Mouse (Mus musculus): ENCODE data around the gene Il6st. TPM values are rescaled to one million over a fixed set of nuclear protein-coding genes. Genes with fewer than 3 reads are reported as not detected.

Il6st gene
- total RNA-seq, 2 experiments from 2014 or later, result 261 TPM

GRCm38 (mm10) chr13:112483015-112483414 is 19.1 kb downstream of the Il6st start:
- no peak for DNase-seq

- no peak for DNase-seq
Measured at GRCm38 (mm10) chr13:112486236-112486635, 22.4 kb downstream of the Il6st start.

GRCm38 (mm10) chr13:112486676-112487075 is 22.8 kb downstream of the Il6st start:
- DNase-seq, result no peak

GRCm38 (mm10) chr13:112490036-112490435 is 26.2 kb downstream of the Il6st start:
- DNase-seq, result no peak

- no peak for DNase-seq
Measured at GRCm38 (mm10) chr13:112491636-112492284, 27.9 kb downstream of the Il6st start.

GRCm38 (mm10) chr13:112492285-112492678 is 28.4 kb downstream of the Il6st start:
- DNase-seq, result no peak

- DNase-seq, result no peak
Measured at GRCm38 (mm10) chr13:112494590-112494989, 30.7 kb downstream of the Il6st start.

- DNase-seq, result no peak
Measured at GRCm38 (mm10) chr13:112500027-112500426, 36.2 kb downstream of the Il6st start.

GRCm38 (mm10) chr13:112500466-112500865 is 36.6 kb downstream of the Il6st start:
- no peak for DNase-seq

- no peak for DNase-seq
Measured at GRCm38 (mm10) chr13:112503846-112504245, 40.0 kb downstream of the Il6st start.

- DNase-seq, result no peak
Measured at GRCm38 (mm10) chr13:112505436-112505835, 41.6 kb downstream of the Il6st start.

- DNase-seq, result no peak
Measured at GRCm38 (mm10) chr13:112506766-112507165, 42.9 kb downstream of the Il6st start.

- DNase-seq, result no peak
Measured at GRCm38 (mm10) chr13:112507691-112508090, 43.8 kb downstream of the Il6st start.

GRCm38 (mm10) chr13:112508487-112508886 is 44.6 kb downstream of the Il6st start:
- DNase-seq, result no peak

GRCm38 (mm10) chr13:112509465-112509864 is 45.6 kb downstream of the Il6st start:
- peak; percentile 74 for DNase-seq

GRCm38 (mm10) chr13:112510437-112511212 is 46.8 kb downstream of the Il6st start:
- DNase-seq, result no peak

- peak; percentile 72 for DNase-seq
Measured at GRCm38 (mm10) chr13:112511261-112511660, 47.4 kb downstream of the Il6st start.

GRCm38 (mm10) chr13:112511810-112512209 is 47.9 kb downstream of the Il6st start:
- no peak for DNase-seq

- DNase-seq, result no peak
Measured at GRCm38 (mm10) chr13:112512824-112513223, 49.0 kb downstream of the Il6st start.

- DNase-seq, result no peak
Measured at GRCm38 (mm10) chr13:112514546-112514945, 50.7 kb downstream of the Il6st start.

GRCm38 (mm10) chr13:112522261-112522660 is 58.4 kb downstream of the Il6st start:
- DNase-seq, result no peak

- no peak for DNase-seq
Measured at GRCm38 (mm10) chr13:112522896-112523295, 59.0 kb downstream of the Il6st start.

GRCm38 (mm10) chr13:112523346-112523970 is 59.6 kb downstream of the Il6st start:
- DNase-seq, result no peak

Data from adrenal gland, postnatal 10 days (tissue).